Mouse (Mus musculus): Measurements from ENCODE around the gene Gm20824.
"Not testable (repeated sequence)": the region's sequence is repeated elsewhere in the genome, so short reads cannot be mapped to it uniquely, and the experiment has no call there.

Gene Gm20824

GRCm38 (mm10) chrY:8257607-8258006 is at the start of gene Gm20824:
Gm20824 (plus strand) TSS chrY:8257907.
- DNase-seq: not testable (repeated sequence)

Measured in cerebellum, adult 11-12 months (tissue).